Mouse (Mus musculus) stomach, embryonic 16.5 days (tissue): ENCODE data around the gene Nr1d1. TPM values are rescaled to one million over a fixed set of nuclear protein-coding genes. Genes with fewer than 3 reads are reported as not detected.
A peak's percentile ranks its signal among the peaks of the same experiment; 100 is the strongest.

Experiments used
- ATAC-seq: fragments of 200-750 bp; cut with Nextera tagmentation; 2 replicates; pipeline ENCODE4 v1.8.0; 2017; ENCODE audit warnings: moderate number of reproducible peaks, moderate TSS enrichment; ENCODE audit not compliant: insufficient read depth, low FRiP score
- H3K27ac ChIP-seq: fragments of 300-500 bp; sonication (generic); 2 replicates; pipeline ENCODE4 v1.5.1; 2014; ENCODE audit warnings: low read length
- H3K27me3 ChIP-seq: fragments of 300-500 bp; sonication (generic); 2 replicates; pipeline ENCODE4 v1.6.1; 2014; ENCODE audit warnings: low read length, control low read depth, mixed read lengths; ENCODE audit not compliant: control insufficient read depth, insufficient read depth
- H3K36me3 ChIP-seq: fragments of 300-500 bp; sonication (generic); 2 replicates; pipeline ENCODE4 v1.6.1; 2014; ENCODE audit warnings: low read length; ENCODE audit not compliant: control insufficient read depth, insufficient read depth
- H3K4me1 ChIP-seq: fragments of 300-500 bp; sonication (generic); 2 replicates; pipeline ENCODE4 v1.6.1; 2014; ENCODE audit warnings: low read length, control low read depth, mixed read lengths; ENCODE audit not compliant: control insufficient read depth, insufficient read depth
- H3K4me2 ChIP-seq: fragments of 300-500 bp; sonication (generic); 2 replicates; pipeline ENCODE4 v1.6.1; 2014; ENCODE audit warnings: low read depth, low read length, mixed read lengths
- H3K4me3 ChIP-seq: fragments of 300-500 bp; sonication (generic); replicated peaks from 2 replicates; pipeline ENCODE4 v1.5.1; 2014; ENCODE audit warnings: mild to moderate bottlenecking, low read length
- H3K9ac ChIP-seq: fragments of 300-500 bp; sonication (generic); 2 replicates; pipeline ENCODE4 v1.6.1; 2014; ENCODE audit warnings: low read length
- H3K9me3 ChIP-seq: fragments of 300-500 bp; sonication (generic); replicated peaks from 2 replicates; pipeline ENCODE4 v1.6.1; 2016; ENCODE audit warnings: low read length, control low read depth; ENCODE audit not compliant: control insufficient read depth
- WGBS: fragments of 180-500 bp; shearing (Covaris S2); extraction: QIAGEN DNeasy Blood & Tissue Kit; methylation state at CpG from one replicate; pipeline ENCODE4 v1.1.7; 2014; 5-methylcytosine and 5-hydroxymethylcytosine counted together
- polyA plus RNA-seq: library from polyadenylated mRNA; unstranded; fragments of >200 nt; fragmentation: Nextera tagmentation; extraction: Ambion mirVana; gene quantifications from 2 replicates; pipeline ENCODE4 v1.2.1, GENCODE M21; 2015

Gene Nr1d1
- polyA plus RNA-seq, 1 experiment from 2014 or later: 2.6 TPM

GRCm38 (mm10) chr11:98785214-98785613 is 10.1 kb upstream of the Nr1d1 start:
- no peak overlapping the region for H3K4me3 ChIP-seq
- no peak for ATAC-seq
- no peaks in the 10 kb centered on the region for H3K27me3 ChIP-seq
- 61% methylated on average over 10 of the region's 10 CpGs for WGBS
- no peaks in the 10 kb centered on the region for H3K36me3 ChIP-seq
- peaks cover 65% of the 10 kb centered on the region for H3K4me1 ChIP-seq
- H3K9me3 ChIP-seq: no peaks in the 10 kb centered on the region
- H3K27ac ChIP-seq: peak overlapping the region; percentile 78
- 0 out of 2 replicates have a peak overlapping the region, but pooled peaks have one; percentile 49 for H3K4me2 ChIP-seq
- peak overlapping the region; percentile 46; the same call in 1 of the 2 replicates for H3K9ac ChIP-seq

GRCm38 (mm10) chr11:98784139-98784538 is 9.0 kb upstream of the Nr1d1 start:
- WGBS: 69% methylated on average over 4 of the region's 4 CpGs
- peaks cover 60% of the 10 kb centered on the region for H3K4me1 ChIP-seq
- peak overlapping the region; percentile 75; the same call in 1 of the 2 replicates for H3K9ac ChIP-seq

GRCm38 (mm10) chr11:98783236-98783696 is 8.1 kb upstream of the Nr1d1 start:
- Histone ChIP-seq H3K4me2 (peak overlapping the region; percentile 58), H3K9ac (peak overlapping the region; percentile 75), H3K9me3 (no peaks in the 10 kb centered on the region)

More at GRCm38 (mm10) chr11:98784139-98784538, 9.0 kb upstream of the Nr1d1 start:
- peak overlapping the region; percentile 97 for H3K27ac ChIP-seq
- no peak overlapping the region for H3K4me2 ChIP-seq
- H3K36me3 ChIP-seq: no peaks in the 10 kb centered on the region
- no peak overlapping the region for H3K4me3 ChIP-seq
- ATAC-seq: no peak
- no peaks in the 10 kb centered on the region for H3K9me3 ChIP-seq
- H3K27me3 ChIP-seq: no peaks in the 10 kb centered on the region

GRCm38 (mm10) chr11:98782651-98783235 is 7.6 kb upstream of the Nr1d1 start:
- Histone ChIP-seq H3K36me3 (no peaks in the 10 kb centered on the region), H3K9me3 (no peaks in the 10 kb centered on the region), H3K4me3 (peak overlapping the region; percentile 38), H3K27ac (peak overlapping the region; percentile 97), H3K4me2 (peak overlapping the region; percentile 58), H3K27me3 (no peaks in the 10 kb centered on the region), H3K4me1 (peaks cover 57% of the 10 kb centered on the region), H3K9ac (peak overlapping the region; percentile 75)
- WGBS: 12% methylated on average over 17 of the region's 17 CpGs
- ATAC-seq: no peak

More at GRCm38 (mm10) chr11:98783236-98783696, 8.1 kb upstream of the Nr1d1 start:
- H3K4me3 ChIP-seq: peak overlapping the region; percentile 38
- ATAC-seq: peak; percentile 65; the same call in 1 of the 2 replicates
- H3K27me3 ChIP-seq: no peaks in the 10 kb centered on the region
- H3K36me3 ChIP-seq: no peaks in the 10 kb centered on the region
- H3K27ac ChIP-seq: peak overlapping the region; percentile 97
- H3K4me1 ChIP-seq: peaks cover 59% of the 10 kb centered on the region
- 2% methylated on average over 20 of the region's 20 CpGs for WGBS

- ATAC-seq: peak; percentile 15; the same call in 1 of the 2 replicates
- 15% methylated on average over 14 of the region's 14 CpGs for WGBS
- peak overlapping the region; percentile 75; the same call in 1 of the 2 replicates for H3K9ac ChIP-seq
- H3K4me3 ChIP-seq: no peak overlapping the region
- no peaks in the 10 kb centered on the region for H3K9me3 ChIP-seq
- H3K27ac ChIP-seq: peak overlapping the region; percentile 97
- no peaks in the 10 kb centered on the region for H3K27me3 ChIP-seq
- peaks cover 57% of the 10 kb centered on the region for H3K4me1 ChIP-seq
- no peaks in the 10 kb centered on the region for H3K36me3 ChIP-seq
- H3K4me2 ChIP-seq: peak overlapping the region; percentile 58; the same call in 1 of the 2 replicates
Observed at GRCm38 (mm10) chr11:98781851-98782512, 6.8 kb upstream of the Nr1d1 start.

- H3K4me2 ChIP-seq: no peak overlapping the region
- H3K9ac ChIP-seq: no peak overlapping the region
- no peaks in the 10 kb centered on the region for H3K27me3 ChIP-seq
- peak overlapping the region; percentile 96 for H3K27ac ChIP-seq
- H3K9me3 ChIP-seq: no peaks in the 10 kb centered on the region
- no peak overlapping the region for H3K4me3 ChIP-seq
- ATAC-seq: no peak
- peaks cover 60% of the 10 kb centered on the region for H3K4me1 ChIP-seq
- no peaks in the 10 kb centered on the region for H3K36me3 ChIP-seq
Observed at GRCm38 (mm10) chr11:98777888-98778287, 2.8 kb upstream of the Nr1d1 start.

DNA sequence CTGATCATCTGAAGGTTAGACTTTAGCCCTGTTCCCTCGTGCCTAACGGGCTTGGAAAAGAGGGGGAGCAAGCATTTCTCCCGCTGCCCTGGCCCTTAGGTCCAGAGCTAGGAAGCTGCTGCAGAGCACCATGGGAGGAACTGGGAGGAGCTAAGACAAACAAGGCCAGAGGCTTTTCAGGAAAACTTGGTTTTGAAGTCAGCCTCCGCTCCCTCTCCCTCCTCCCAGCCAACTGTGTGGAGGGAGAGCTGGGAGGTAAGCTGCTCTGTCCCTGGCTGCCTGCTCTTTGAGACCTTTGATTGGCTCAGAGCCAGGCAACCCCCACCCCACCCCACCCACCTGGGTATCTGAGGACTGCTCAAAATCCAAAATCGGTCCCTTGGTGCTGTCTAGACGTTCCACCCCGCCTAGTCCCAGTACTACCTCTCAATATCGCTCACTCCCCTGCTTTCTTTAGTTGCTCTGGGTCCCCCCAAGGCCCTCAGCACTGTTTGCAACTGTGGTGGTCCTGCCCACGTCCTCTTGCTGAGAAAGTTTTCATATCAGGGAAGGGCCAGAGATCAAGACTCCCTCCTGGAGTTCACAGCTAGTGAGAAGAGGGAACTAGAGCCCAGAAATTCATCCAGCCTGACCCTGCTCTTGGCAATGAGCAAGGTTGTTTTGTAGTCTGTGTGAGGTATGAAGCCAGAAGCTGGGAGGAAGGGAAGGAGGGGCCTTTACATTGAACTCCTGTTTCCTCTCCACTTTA is 1.9 kb upstream of the Nr1d1 start:
- 9% methylated on average over 9 of the region's 9 CpGs for WGBS
- Histone ChIP-seq H3K36me3 (no peaks in the 10 kb centered on the region), H3K9me3 (no peaks in the 10 kb centered on the region), H3K4me2 (peak overlapping the region; percentile 95), H3K27ac (peak overlapping the region; percentile 96), H3K4me1 (peaks cover 58% of the 10 kb centered on the region), H3K4me3 (no peak overlapping the region; the same call in 1 of the 2 replicates), H3K9ac (peak overlapping the region; percentile 62), H3K27me3 (no peaks in the 10 kb centered on the region)
- ATAC-seq: no peak

DNA sequence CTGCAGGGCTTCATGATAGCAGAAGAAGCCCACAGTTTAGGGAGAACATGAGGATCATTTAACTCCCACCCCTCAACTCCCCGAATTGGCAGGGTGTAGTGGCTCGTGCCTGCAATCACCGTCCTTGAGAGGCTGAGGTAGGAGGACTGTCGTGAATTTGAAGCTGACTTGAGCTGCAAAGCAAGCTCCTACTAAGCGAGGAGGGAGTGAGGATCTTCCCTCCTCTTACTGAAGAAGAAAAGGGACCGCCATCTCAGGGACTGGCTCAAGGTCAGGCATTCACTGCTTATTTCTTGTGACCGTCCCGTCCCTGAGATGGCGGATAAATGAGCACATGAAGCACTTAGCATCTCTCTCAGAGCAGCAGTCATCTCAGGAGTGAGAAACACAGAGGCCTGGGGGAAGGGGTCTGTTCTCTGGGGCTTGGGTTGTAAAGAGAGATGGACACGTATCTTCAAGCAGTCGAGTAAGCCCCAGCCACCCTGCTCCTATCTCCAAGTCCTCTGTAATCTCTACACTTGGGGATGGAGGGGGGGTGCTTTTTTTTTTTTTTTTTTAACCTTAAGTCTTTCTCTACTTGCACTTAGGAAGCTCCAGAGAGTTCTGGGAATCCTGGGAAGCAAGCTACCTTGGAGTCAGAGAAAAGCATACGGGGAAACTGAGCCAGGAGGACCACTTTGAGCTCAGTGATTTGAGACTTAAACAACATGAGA is 1.1 kb upstream of the Nr1d1 start:
- no peak overlapping the region for H3K4me3 ChIP-seq
- H3K4me1 ChIP-seq: peaks cover 51% of the 10 kb centered on the region
- H3K9ac ChIP-seq: peak overlapping the region; percentile 62
- 39% methylated on average over 12 of the region's 12 CpGs for WGBS
- H3K9me3 ChIP-seq: no peaks in the 10 kb centered on the region
- no peak for ATAC-seq
- H3K27me3 ChIP-seq: no peaks in the 10 kb centered on the region
- H3K36me3 ChIP-seq: no peaks in the 10 kb centered on the region
- peak overlapping the region; percentile 95 for H3K4me2 ChIP-seq
- peak overlapping the region; percentile 96 for H3K27ac ChIP-seq
